Mouse (Mus musculus) monocyte, adult 5-6 weeks (primary cell): ENCODE results near the gene Cerk. TPM values are rescaled to one million over a fixed set of nuclear protein-coding genes. Genes with fewer than 3 reads are reported as not detected.
A peak's percentile ranks its signal among the peaks of the same experiment; 100 is the strongest.

ENCODE experiments used
- ATAC-seq: fragments of 153-309, 156-312 bp; replicated peaks from 2 replicates; pipeline ENCODE4 v1.8.0; 2017; ENCODE audit warnings: mild to moderate bottlenecking; ENCODE audit not compliant: low TSS enrichment, insufficient number of reproducible peaks, severe bottlenecking, poor library complexity, low FRiP score
- total RNA-seq: library from RNA; stranded (forward); fragments of 200-1000, 200-491, 200-594 nt; gene quantifications from 3 replicates; pipeline ENCODE4 v1.2.3, GENCODE M21; 2017

Gene Cerk
- total RNA-seq, 1 experiment from 2014 or later: 38.1 TPM

DNA sequence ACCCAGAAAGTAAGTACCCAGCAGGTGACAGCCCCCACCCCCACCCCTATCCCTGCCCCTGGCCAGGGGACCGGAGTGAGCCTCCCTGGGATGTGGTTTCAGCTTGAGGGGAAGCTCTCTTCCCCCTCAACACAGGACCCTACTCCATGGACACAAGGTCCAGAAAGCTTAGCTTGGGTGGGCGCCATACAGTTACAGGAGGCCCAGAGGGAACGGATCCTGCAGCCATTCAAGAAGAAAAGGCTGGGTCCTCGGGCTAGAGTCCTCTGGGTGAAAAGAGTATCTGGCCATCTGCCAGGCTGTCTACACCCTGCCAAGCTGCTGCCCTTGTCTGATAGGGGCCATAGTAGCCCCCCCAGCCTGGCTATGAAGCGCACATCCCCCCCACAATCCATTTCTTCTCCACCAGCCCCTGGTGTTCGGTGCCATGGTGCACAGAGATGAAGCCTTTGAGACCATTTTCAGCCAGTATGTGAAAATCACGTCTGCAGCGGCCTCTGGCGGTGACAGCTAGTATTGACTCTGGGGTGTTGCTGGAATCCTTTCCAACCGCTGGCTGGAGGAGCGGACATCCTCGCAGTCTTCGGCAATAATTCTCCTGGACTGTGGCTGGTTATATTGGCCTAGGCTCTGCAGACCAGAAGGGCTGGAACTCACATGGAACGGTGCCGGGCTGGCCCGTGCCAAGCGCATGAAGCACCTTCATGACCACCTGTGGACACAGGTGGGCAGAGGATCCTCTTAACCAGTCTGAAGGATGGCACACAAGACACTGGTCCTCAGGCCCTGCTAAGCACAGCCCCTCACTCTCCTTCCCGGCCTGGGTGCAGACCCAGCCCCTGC is 50.8 kb downstream of the Cerk start:
- peak; percentile 52; the same call in 1 of the 2 replicates for ATAC-seq

DNA sequence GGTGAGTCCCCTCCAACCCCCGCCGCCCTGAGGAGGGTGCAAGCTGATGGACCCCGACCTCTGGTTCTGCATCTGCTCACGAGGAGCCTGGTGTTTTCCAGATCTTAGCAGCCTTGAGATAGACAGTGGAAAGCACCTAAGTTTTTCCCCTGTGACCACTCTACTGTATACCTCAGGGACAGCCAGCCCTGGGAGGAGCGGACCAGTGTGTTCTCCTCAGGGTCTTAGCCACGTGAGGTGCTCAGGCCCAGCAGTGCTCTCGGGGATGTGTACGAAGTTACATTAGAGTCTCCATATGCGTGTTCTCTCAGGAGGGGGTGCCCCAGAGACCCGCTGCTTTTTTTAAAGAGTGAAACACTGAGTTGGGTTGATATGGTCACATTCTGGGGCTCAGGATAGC is 55.3 kb downstream of the Cerk start:
- no peak for ATAC-seq

- no peak for ATAC-seq
Observed at GRCm38 (mm10) chr15:86129036-86129435, 56.9 kb downstream of the Cerk start.

GRCm38 (mm10) chr15:86124359-86124758 is 61.6 kb downstream of the Cerk start:
- ATAC-seq: no peak

- ATAC-seq: no peak
Observed at GRCm38 (mm10) chr15:86123409-86123808, 62.5 kb downstream of the Cerk start.

GRCm38 (mm10) chr15:86122261-86122949 is 63.5 kb downstream of the Cerk start:
- ATAC-seq: no peak

GRCm38 (mm10) chr15:86119186-86119585 is 66.8 kb downstream of the Cerk start:
- no peak for ATAC-seq

- no peak for ATAC-seq
Observed at GRCm38 (mm10) chr15:86117115-86118100, 68.5 kb downstream of the Cerk start.

DNA sequence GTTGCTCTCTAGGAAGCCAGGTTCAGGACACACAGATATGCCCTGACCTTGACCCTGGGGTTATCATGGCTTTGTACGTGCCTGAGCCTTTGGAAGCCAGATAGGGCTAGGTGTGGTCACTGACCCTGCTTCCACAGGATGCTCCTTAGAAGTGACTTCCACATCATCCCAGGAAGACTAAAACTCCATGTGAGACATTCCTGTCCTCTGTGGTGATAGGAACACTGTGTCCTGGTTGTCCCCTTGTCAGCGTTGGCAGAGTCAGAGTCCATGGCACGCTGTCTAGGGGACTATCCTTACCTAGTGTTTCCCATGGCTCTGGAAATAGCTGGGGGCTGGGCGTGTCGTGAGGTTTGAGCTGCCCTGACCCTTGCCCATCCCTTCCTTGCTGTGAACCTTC is 69.5 kb downstream of the Cerk start:
- ATAC-seq: no peak

DNA sequence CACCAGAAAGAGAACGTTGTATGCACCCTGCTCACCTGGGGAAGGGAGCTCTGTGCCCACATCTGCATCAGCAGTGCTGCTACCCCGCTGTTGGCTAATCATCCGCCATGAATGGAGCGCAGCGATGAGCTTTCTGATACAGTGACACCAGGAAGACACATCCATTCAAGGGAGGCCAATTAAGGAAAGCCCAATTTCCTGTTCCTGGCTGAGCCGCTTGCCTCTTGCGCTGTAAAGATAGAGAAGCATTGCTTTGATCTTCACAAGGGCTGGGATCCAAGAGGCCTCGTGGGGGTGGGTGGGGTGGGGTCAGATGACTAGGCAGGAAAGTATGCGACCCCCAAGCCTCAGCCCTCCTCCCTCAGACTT is 72.6 kb downstream of the Cerk start:
- no peak for ATAC-seq

DNA sequence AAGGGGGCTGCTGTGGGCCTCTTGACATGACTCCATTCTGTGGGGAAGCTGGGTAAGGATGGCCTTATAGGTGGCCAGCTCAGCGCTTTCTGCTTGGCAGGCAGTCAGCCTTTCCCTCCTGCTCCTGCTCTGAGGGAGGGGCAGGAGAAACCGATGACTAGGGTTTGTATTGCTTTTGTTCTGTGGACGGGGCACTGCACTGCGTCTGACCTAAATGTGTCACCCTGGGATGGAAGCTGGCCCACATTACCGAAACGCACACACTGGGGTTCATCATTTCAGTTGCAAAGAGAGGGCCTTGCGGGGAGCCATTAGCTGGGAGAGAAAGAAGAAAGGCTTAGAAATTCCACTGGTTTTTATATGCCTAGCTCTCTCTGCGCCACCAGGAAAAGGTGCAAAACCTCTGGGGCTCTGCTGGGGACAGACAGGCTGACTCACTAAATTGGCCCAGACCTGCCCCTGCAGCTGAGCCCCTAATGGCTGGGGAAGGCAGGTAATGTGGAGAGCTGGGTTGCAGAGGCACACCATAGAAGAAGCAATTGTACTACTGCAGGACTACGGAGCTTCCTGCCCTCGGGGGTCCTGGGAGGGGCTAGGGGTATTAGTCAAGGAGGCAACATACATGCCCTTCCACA is 73.1 kb downstream of the Cerk start:
- no peak for ATAC-seq

DNA sequence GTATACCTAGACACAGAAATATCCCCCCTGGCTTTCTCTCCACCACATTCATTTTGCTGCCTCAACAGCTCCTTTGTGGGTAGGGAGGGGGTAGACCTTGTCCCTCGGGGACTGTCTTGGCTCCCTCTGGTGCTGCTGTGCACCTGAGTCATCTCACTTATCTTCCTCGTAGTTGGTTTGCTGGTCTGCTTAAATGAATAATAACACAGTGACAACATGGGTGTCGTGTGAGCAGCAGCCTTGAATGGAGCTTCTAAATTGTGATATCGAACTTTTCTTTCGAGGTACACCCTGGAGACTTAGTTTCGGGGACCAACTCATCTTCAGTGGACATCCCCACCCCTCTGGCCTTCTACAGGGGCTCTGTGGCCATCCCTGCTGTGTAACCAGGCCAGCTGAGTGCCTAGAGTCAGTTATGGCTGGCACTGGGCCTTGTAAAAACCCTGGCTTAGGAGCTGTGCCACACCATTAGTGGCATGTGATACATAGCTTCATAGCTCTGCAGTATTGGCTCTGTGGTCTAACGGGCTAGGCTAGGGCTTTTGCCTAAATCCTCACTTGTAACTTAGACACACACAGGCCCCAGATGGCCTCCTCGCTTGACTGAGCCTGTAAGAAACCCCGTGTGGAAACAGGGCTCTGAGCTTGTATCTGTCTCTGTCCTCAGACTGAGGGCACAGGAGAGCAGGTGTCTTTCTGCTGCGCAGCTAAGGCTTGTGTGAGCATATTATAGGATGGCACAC is 75.4 kb downstream of the Cerk start:
- ATAC-seq: no peak

GRCm38 (mm10) chr15:86109650-86110211 is 76.2 kb downstream of the Cerk start:
- ATAC-seq: no peak

DNA sequence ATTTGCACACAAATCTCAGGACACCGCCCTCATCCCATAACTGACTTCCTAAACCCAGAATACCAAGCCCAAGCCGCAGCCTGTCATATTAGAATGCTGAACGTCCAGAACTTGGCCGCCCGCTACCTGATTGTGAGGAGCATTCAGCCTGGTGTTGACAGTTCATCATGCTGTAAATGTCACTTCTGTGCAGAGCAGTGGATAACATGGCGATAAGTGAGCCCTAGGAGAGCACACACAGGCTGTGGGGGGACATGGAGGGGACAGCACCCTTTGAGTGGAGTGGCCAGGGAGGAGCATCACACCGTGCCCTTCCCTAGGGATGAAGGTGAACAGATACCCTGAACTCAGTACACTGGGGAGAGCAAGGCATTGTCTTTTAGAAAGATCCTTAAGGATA is 76.7 kb downstream of the Cerk start:
- no peak for ATAC-seq

- ATAC-seq: no peak
Observed at GRCm38 (mm10) chr15:86107831-86108471, 78.0 kb downstream of the Cerk start.

DNA sequence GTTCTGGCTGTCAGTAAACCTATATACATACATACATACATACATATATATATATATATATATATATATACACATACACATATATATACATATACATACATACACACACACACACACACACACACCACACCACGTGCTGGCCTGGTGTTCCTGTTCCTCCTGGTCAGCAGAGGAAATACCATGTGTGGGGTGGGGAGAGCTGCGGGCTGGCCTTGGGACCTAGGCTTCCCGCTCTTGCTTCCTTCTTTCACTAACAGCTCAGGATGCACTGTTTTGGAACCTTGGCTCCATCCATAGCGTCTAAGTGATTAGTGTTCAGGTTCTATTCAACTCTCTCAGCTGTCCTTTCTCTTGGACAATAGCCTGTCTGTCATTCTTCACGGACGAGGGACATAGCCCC is 80.2 kb downstream of the Cerk start:
- no peak for ATAC-seq

- ATAC-seq: no peak
Observed at GRCm38 (mm10) chr15:86105345-86105697, 80.6 kb downstream of the Cerk start.
